Mouse (Mus musculus) CH12.LX (cell line): ENCODE data around the gene Zdhhc24. TPM values are rescaled to one million over a fixed set of nuclear protein-coding genes. Genes with fewer than 3 reads are reported as not detected.

Experiments used
- DNase-seq: peaks from one replicate; pipeline ENCODE4 v3.0.0-alpha.2; 2013; ENCODE audit errors: extremely low read depth
- H3K27ac ChIP-seq: 2 replicates; pipeline ENCODE4 v1.5.1; 2012; ENCODE audit warnings: low read depth, mild to moderate bottlenecking, control low read depth, moderate library complexity; ENCODE audit not compliant: insufficient read depth
- H3K27me3 ChIP-seq: replicated peaks from 2 replicates; pipeline ENCODE3; 2012; ENCODE audit warnings: inconsistent platforms
- H3K36me3 ChIP-seq, 2 experiments: replicated peaks in 1 of 2; 2 replicates each; pipeline versions ENCODE3 to v1.6.1; 2012; ENCODE audit warnings: inconsistent platforms in 1 of 2, low read length in 1 of 2, mild to moderate bottlenecking in 1 of 2, mixed read lengths in 1 of 2, moderate library complexity in 1 of 2; ENCODE audit not compliant: control insufficient read depth in 1 of 2, insufficient read depth in 1 of 2
- H3K4me1 ChIP-seq, 2 experiments: 2 replicates each; pipeline ENCODE4 v1.6.1; 2012; ENCODE audit warnings: inconsistent platforms in 1 of 2, moderate library complexity in 1 of 2; ENCODE audit not compliant: insufficient read depth in 2 of 2, control insufficient read depth in 1 of 2
- H3K4me2 ChIP-seq: 2 replicates; pipeline ENCODE4 v1.6.1; 2012; ENCODE audit warnings: low read depth, mild to moderate bottlenecking, control low read depth; ENCODE audit not compliant: poor library complexity, insufficient read depth, severe bottlenecking
- H3K4me3 ChIP-seq, 3 experiments: fragments of 150-350 bp in 1 of 3; sonication (generic) in 1 of 3; replicated peaks in 1 of 3; 2 replicates each; pipeline versions ENCODE3 to v1.5.1; 2011 to 2012; ENCODE audit warnings: low read depth in 2 of 3, low read length in 2 of 3, mild to moderate bottlenecking in 2 of 3, moderate library complexity in 2 of 3, control low read depth in 1 of 3, improper control_type of control experiment in 1 of 3, inconsistent platforms in 1 of 3, mixed read lengths in 1 of 3; ENCODE audit not compliant: poor library complexity in 1 of 3
- H3K79me2 ChIP-seq: replicated peaks from 2 replicates; pipeline ENCODE4 v1.6.1; 2012; ENCODE audit warnings: mild to moderate bottlenecking, moderate library complexity; ENCODE audit not compliant: control insufficient read depth, poor library complexity, insufficient read depth, severe bottlenecking; ENCODE audit errors: extremely low read depth
- H3K9ac ChIP-seq: 2 replicates; pipeline ENCODE4 v1.6.1; 2012; ENCODE audit warnings: low read depth, mild to moderate bottlenecking, control low read depth, moderate library complexity; ENCODE audit not compliant: insufficient read depth
- H3K9me3 ChIP-seq: replicated peaks from 2 replicates; pipeline ENCODE3; 2012; ENCODE audit warnings: low read length, inconsistent platforms, mixed read lengths
- BHLHE40 ChIP-seq: IDR thresholded peaks from 2 replicates; pipeline ENCODE4 v1.6.1; 2011; ENCODE audit warnings: mild to moderate bottlenecking, low read depth, low read length, improper control_type of control experiment
- CHD1 ChIP-seq: IDR thresholded peaks from 2 replicates; pipeline ENCODE4 v1.6.1; 2012; ENCODE audit warnings: low read depth, low read length, improper control_type of control experiment, inconsistent platforms
- CTCF ChIP-seq, 2 experiments: IDR thresholded peaks in 1 of 2; conservative IDR thresholded peaks in 1 of 2; 2 replicates each; pipeline ENCODE4 v1.5.1; 2011 to 2012; ENCODE audit warnings: low read depth in 2 of 2, low read length in 2 of 2, improper control_type of control experiment in 1 of 2, inconsistent platforms in 1 of 2, mild to moderate bottlenecking in 1 of 2, moderate library complexity in 1 of 2
- E2F4 ChIP-seq: IDR thresholded peaks from 2 replicates; pipeline ENCODE4 v1.6.1; 2011; ENCODE audit warnings: low read depth, low read length, improper control_type of control experiment; ENCODE audit not compliant: insufficient replicate concordance
- EP300 ChIP-seq: IDR thresholded peaks from 2 replicates; pipeline ENCODE4 v1.6.1; 2011; ENCODE audit warnings: low read length, improper control_type of control experiment
- ETS1 ChIP-seq: conservative IDR thresholded peaks from 2 replicates; pipeline ENCODE4 v1.6.1; 2012; ENCODE audit warnings: low read depth, mild to moderate bottlenecking, inconsistent platforms, low read length, improper control_type of control experiment, moderate library complexity
- GABPA ChIP-seq: IDR thresholded peaks from 2 replicates; pipeline ENCODE4 v1.6.1; 2012; ENCODE audit warnings: low read depth, low read length, improper control_type of control experiment, inconsistent platforms; ENCODE audit not compliant: insufficient replicate concordance
- HCFC1 ChIP-seq: IDR thresholded peaks from 2 replicates; pipeline ENCODE4 v1.6.1; 2012; ENCODE audit warnings: low read depth, mild to moderate bottlenecking, inconsistent platforms, low read length, improper control_type of control experiment
- IRF4 ChIP-seq: IDR thresholded peaks from 2 replicates; pipeline ENCODE4 v1.6.1; 2014; ENCODE audit warnings: low read depth, mild to moderate bottlenecking, inconsistent platforms, low read length, improper control_type of control experiment
- MAZ ChIP-seq: IDR thresholded peaks from 2 replicates; pipeline ENCODE4 v1.6.1; 2012; ENCODE audit warnings: low read depth, mild to moderate bottlenecking, inconsistent platforms, low read length, improper control_type of control experiment, moderate library complexity
- MEF2A ChIP-seq: IDR thresholded peaks from 2 replicates; pipeline ENCODE4 v1.6.1; 2014; ENCODE audit warnings: low read depth, mild to moderate bottlenecking, inconsistent platforms, low read length, improper control_type of control experiment, borderline replicate concordance
- POLR2A ChIP-seq: IDR thresholded peaks from 2 replicates; pipeline ENCODE4 v1.6.1; 2011; ENCODE audit warnings: low read depth, mild to moderate bottlenecking, improper control_type of control experiment, low read length
- RAD21 ChIP-seq: IDR thresholded peaks from 2 replicates; pipeline ENCODE4 v1.6.1; 2011; ENCODE audit warnings: low read depth, mild to moderate bottlenecking, low read length, improper control_type of control experiment, moderate library complexity
- RCOR1 ChIP-seq: conservative IDR thresholded peaks from 2 replicates; pipeline ENCODE4 v1.6.1; 2012; ENCODE audit warnings: low read depth, mild to moderate bottlenecking, inconsistent platforms, low read length, improper control_type of control experiment
- SIN3A ChIP-seq: IDR thresholded peaks from 2 replicates; pipeline ENCODE4 v1.6.1; 2012; ENCODE audit warnings: low read length, improper control_type of control experiment, inconsistent platforms
- SMC3 ChIP-seq: IDR thresholded peaks from 2 replicates; pipeline ENCODE4 v1.6.1; 2011; ENCODE audit warnings: low read depth, low read length, improper control_type of control experiment
- TBP ChIP-seq: conservative IDR thresholded peaks from 2 replicates; pipeline ENCODE4 v1.6.1; 2011; ENCODE audit warnings: low read depth, low read length, improper control_type of control experiment
- TCF12 ChIP-seq: IDR thresholded peaks from 2 replicates; pipeline ENCODE4 v1.6.1; 2014; ENCODE audit warnings: low read depth, mild to moderate bottlenecking, inconsistent platforms, low read length, improper control_type of control experiment
- UBTF ChIP-seq: IDR thresholded peaks from 2 replicates; pipeline ENCODE4 v1.6.1; 2012; ENCODE audit warnings: low read depth, mild to moderate bottlenecking, inconsistent platforms, low read length, improper control_type of control experiment, moderate library complexity
- USF2 ChIP-seq: conservative IDR thresholded peaks from 2 replicates; pipeline ENCODE4 v1.6.1; 2011; ENCODE audit warnings: low read depth, low read length, improper control_type of control experiment
- ZMIZ1 ChIP-seq: IDR thresholded peaks from 2 replicates; pipeline ENCODE4 v1.6.1; 2012; ENCODE audit warnings: low read depth, mild to moderate bottlenecking, inconsistent platforms, low read length, improper control_type of control experiment
- ZNF384 ChIP-seq: IDR thresholded peaks from 2 replicates; pipeline ENCODE4 v1.6.1; 2012; ENCODE audit warnings: low read depth, low read length, improper control_type of control experiment, inconsistent platforms
- dilution Hi-C: fragments of 300-500 bp; cut with MboI; formaldehyde crosslinking; loops from 2 replicates; pipeline ENCODE4 v1.14.3; 2020; ENCODE audit warnings: low sequenced_read_pairs; ENCODE audit not compliant: extremely low pct_unique_long_range_greater_than_20kb, extremely low pct_ligation_motif_present
- in situ Hi-C: fragments of 300-500 bp; cut with MboI; formaldehyde crosslinking; loops from 3 replicates; pipeline ENCODE4 v1.14.3; 2019; ENCODE audit warnings: low sequenced_read_pairs, low pct_ligation_motif_present, low pct_unique_long_range_greater_than_20kb, mixed read lengths
- polyA plus RNA-seq: library from polyadenylated mRNA; unstranded; fragments of >175 nt; gene quantifications from 2 replicates; pipeline ENCODE4 v1.2.1, GENCODE M21; 2012; ENCODE audit warnings: low read depth; ENCODE audit not compliant: insufficient read length
- total RNA-seq, 2 experiments: library from RNA; depleted of rRNA; stranded (reverse); fragments of 300-350 nt in 1 of 2; fragments of >200 nt in 1 of 2; gene quantifications; 2 replicates each; pipeline ENCODE4 v1.2.3; 2012 to 2014

Gene Zdhhc24
- total and polyA plus RNA-seq, 3 experiments, result 5.0 to 8.0 (median 5.0) TPM

GRCm38 (mm10) chr19:4845846-4846245, 32.6 kb upstream of the Zdhhc24 start:
- no peak for DNase-seq
- in situ Hi-C loops, result no loop called here
- peaks cover 59% of the 10 kb centered on the region for H3K27me3 ChIP-seq
- no peak for TF ChIP-seq TBP
- TF ChIP-seq SIN3A, result no peak
- TF ChIP-seq POLR2A, result no peak
- no peak for TF ChIP-seq RCOR1
- TF ChIP-seq, all 38 proteins: peak for 0
- H3K4me2 ChIP-seq, result no peak overlapping the region
- H3K36me3 ChIP-seq, result no peaks in the 10 kb centered on the region
- dilution Hi-C loops, result no loop called here
- H3K9me3 ChIP-seq, result no peaks in the 10 kb centered on the region
- no peak overlapping the region for H3K4me3 ChIP-seq
- H3K27ac ChIP-seq, result no peak overlapping the region
- no peaks in the 10 kb centered on the region for H3K4me1 ChIP-seq
- H3K79me2 ChIP-seq, result no peaks in the 10 kb centered on the region
- no peak overlapping the region for H3K9ac ChIP-seq

- peaks cover 45% of the 10 kb centered on the region for H3K27me3 ChIP-seq
- H3K79me2 ChIP-seq, result no peaks in the 10 kb centered on the region
- H3K36me3 ChIP-seq, result no peaks in the 10 kb centered on the region
- H3K9ac ChIP-seq, result no peak overlapping the region
- no peak overlapping the region for H3K4me2 ChIP-seq
- dilution Hi-C loops (no loop called here), in situ Hi-C loops (no loop called here)
- no peak overlapping the region for H3K27ac ChIP-seq
- no peaks in the 10 kb centered on the region for H3K9me3 ChIP-seq
- DNase-seq, result peak; percentile 31
- H3K4me1 ChIP-seq, result no peaks in the 10 kb centered on the region
- no peak overlapping the region for H3K4me3 ChIP-seq
- no peak for TF ChIP-seq USF2
- TF ChIP-seq GABPA, result no peak
- no peak for TF ChIP-seq HCFC1
- TF ChIP-seq ZMIZ1, result no peak
- no peak for TF ChIP-seq CHD1
- TF ChIP-seq RAD21, result peak; percentile 70
- TF ChIP-seq CTCF (conservative IDR thresholded peaks at IDR 0.05 in 1 of 2, IDR thresholded peaks at IDR 0.05 in 1 of 2; ENCODE audit: low read depth in 2 of 2, low read length in 2 of 2), result peak in 1 of 2 experiments; percentile 83; a peak in 2 of 4 replicates
- TF ChIP-seq MEF2A, result no peak
- TF ChIP-seq ETS1, result no peak
- no peak for TF ChIP-seq POLR2A
- TF ChIP-seq ZNF384, result no peak
- TF ChIP-seq IRF4, result no peak
- TF ChIP-seq BHLHE40, result no peak
- no peak for TF ChIP-seq UBTF
- no peak for TF ChIP-seq MAZ
- TF ChIP-seq EP300, result no peak
- TF ChIP-seq TCF12, result no peak
- no peak for TF ChIP-seq E2F4
- peak; percentile 85 for TF ChIP-seq SMC3
Observed at GRCm38 (mm10) chr19:4847490-4847889, 31.0 kb upstream of the Zdhhc24 start.
